Mouse (Mus musculus): ENCODE measurements around the gene Pkdrej. TPM values are rescaled to one million over a fixed set of nuclear protein-coding genes. Genes with fewer than 3 reads are reported as not detected.

Pkdrej gene
- total RNA-seq, 2 experiments from 2014 or later = 0.04 to 0.33 TPM

DNA sequence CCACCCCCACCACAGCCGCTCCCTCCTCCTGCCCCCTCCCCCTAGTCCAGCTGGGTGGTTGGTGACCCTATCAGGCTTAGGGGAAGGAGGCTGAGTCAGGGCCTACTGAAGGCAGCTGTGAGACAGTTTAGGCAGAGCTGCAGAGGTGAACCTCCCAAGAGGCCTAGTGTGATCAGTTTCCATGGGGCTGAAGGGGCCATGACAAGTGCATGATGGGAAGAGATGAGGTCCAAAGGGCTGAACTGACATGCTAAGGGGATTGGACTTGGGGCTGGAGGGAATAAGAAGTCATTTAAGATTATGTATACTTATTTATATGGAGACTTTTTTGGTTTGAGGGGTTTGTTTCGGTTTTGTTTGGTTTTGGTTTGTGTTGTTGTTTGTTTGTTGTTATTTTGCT lies 45.3 kb downstream of the Pkdrej start:
- no peak for ATAC-seq (replicated peaks; ENCODE audit: low FRiP score, low TSS enrichment, poor library complexity, severe bottlenecking)

- no peak for ATAC-seq (replicated peaks; ENCODE audit: low FRiP score, low TSS enrichment, poor library complexity, severe bottlenecking)
Measured at GRCm38 (mm10) chr15:85775001-85775400, 46.5 kb downstream of the Pkdrej start.

DNA sequence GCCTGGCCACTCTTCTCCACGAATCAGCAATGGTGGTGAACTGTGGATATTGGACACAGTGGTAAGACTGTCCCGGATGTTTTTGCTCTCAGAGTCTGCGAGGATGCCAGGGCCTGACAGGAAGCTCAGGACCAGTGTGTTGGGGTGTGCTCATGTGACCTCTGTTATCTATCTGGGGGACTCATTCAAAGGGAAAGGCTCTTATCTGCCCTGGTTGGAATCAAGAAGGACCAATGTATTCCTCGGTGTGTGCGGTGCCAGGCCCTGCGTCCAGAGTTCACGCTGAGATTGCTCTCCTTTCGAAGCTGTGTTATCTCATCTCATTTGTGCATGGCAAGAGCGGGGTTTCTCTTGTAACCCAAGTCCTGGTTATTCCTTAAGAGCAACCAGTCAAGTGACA lies 47.1 kb downstream of the Pkdrej start:
- ATAC-seq (replicated peaks; ENCODE audit: low FRiP score, low TSS enrichment, poor library complexity, severe bottlenecking) = no peak

DNA sequence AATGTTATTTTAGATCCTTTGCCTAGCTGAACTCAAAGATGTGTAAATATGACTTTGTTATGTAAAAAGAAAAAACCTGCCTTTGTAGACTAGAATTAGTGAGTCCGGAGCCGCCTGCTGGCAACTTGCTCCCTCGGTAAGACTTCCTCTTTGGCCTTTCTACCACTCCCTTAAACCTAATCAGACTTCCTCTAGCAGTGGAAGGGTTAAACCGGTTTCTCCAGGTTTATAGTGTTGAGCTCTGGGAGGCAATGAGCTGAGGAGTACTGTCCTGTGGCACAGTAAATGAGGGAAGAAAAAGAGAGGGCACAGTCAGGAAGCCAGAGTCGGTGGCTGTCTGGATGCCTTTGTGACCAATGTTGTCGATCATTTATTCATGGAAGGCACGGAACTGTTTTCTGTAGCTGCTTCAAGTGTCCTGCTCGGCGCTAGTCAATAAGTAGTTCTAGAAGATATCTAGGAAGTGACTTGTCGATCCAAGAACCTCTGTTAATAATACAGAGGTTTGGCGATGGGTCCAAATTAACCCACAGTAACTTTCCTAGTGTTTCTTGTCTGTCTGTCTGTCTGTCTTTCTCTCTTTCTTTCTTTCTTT lies 49.3 kb downstream of the Pkdrej start:
- no peak for ATAC-seq (replicated peaks; ENCODE audit: low FRiP score, low TSS enrichment, poor library complexity, severe bottlenecking)

DNA sequence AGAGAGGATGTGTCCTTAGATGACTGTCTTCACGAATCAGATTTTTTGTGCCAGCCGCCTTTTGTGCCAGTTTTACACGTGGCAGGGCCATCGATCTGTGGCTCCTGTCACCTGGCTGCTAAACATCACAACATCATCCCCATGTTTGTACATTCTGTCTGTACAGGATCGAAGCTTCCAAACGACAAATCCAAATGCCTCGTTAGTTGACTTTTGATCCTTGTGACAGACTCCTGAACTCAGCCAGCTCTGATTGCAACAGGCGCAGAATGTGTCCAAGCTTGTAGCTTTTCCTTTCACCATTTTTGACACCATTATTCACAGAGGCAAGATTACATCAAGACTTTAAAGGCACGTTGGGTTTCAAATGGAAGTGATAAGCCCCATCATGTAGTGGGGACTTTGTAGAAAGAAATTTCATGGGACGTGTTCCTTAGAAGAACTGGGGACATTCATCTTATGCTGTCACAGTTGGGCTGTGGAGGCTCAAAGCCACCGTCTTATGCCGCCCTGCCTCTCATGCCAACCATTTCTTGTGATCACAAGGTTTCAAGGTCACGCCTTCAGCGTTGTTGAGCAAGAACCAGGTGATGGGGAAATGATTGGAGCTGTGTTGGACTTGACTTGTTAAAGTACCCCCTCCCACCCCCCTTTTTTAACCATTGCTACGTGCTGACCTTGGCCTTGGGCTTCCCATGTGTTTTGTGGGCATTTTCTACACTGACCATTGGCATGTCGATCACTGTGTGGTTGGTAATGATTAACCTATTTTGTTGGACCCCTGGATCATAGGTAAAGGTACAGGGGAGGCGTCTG lies 50.0 kb downstream of the Pkdrej start:
- no peak for ATAC-seq (replicated peaks; ENCODE audit: low FRiP score, low TSS enrichment, poor library complexity, severe bottlenecking)

GRCm38 (mm10) chr15:85768991-85769390 lies 52.5 kb downstream of the Pkdrej start:
- no peak for ATAC-seq (replicated peaks; ENCODE audit: low FRiP score, low TSS enrichment, poor library complexity, severe bottlenecking)

- no peak for ATAC-seq (replicated peaks; ENCODE audit: low FRiP score, low TSS enrichment, poor library complexity, severe bottlenecking)
Measured at GRCm38 (mm10) chr15:85766677-85767076, 54.9 kb downstream of the Pkdrej start.

DNA sequence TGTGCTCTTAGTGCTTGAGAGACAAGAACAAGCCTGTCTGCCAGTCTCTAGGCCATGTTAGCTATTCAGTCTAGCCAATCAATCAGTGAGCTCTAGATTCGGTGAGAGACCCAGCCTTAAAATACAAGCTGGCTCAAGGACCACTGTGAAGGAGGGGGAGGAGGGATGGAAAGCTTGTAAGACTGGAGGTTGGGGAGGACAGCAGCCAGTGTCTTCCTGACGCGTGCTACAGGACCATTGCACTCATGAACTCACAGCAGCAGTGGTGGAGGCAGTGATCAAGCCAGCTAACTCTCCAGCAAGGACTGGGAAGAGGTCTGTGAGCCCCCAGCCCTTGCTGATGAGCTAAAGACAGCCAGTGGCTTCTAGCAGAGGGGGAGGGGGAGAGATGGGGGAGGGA lies 56.5 kb downstream of the Pkdrej start:
- no peak for ATAC-seq (replicated peaks; ENCODE audit: low FRiP score, low TSS enrichment, poor library complexity, severe bottlenecking)

Other genes starting within 250 kb of the Pkdrej start
- gene Wnt7b, start 239.3 kb downstream of the Pkdrej start, total RNA-seq (2014; fragmentation: Nextera tagmentation) = not detected in 2 replicates
- gene Wnt7b, start 239.3 kb downstream of the Pkdrej start, total RNA-seq (2017) = not detected in 2 replicates
- not detected in 2 replicates for gene Ppara, start 86.8 kb downstream of the Pkdrej start, total RNA-seq (2014; fragmentation: Nextera tagmentation)
- not detected in 2 replicates for gene Ppara, start 86.8 kb downstream of the Pkdrej start, total RNA-seq (2017)
- gene Cdpf1, start 10.0 kb downstream of the Pkdrej start, total RNA-seq (2014; fragmentation: Nextera tagmentation) = 36.1 and 43.8 TPM in 2 replicates
- 13.9 and 29.1 TPM in 2 replicates for gene Cdpf1, start 10.0 kb downstream of the Pkdrej start, total RNA-seq (2017)
- gene Ttc38, start 10.6 kb upstream of the Pkdrej start, total RNA-seq (2014; fragmentation: Nextera tagmentation) = 3.3 and 5.3 TPM in 2 replicates
- gene Ttc38, start 10.6 kb upstream of the Pkdrej start, total RNA-seq (2017) = 2.2 and 2.5 TPM in 2 replicates
- gene Gtse1, start 38.0 kb upstream of the Pkdrej start, total RNA-seq (2014; fragmentation: Nextera tagmentation) = 20.8 and 23.9 TPM in 2 replicates
- 10.9 and 23.2 TPM in 2 replicates for gene Gtse1, start 38.0 kb upstream of the Pkdrej start, total RNA-seq (2017)
- 48.0 and 76.0 TPM in 2 replicates for gene Trmu, start 57.6 kb upstream of the Pkdrej start, total RNA-seq (2014; fragmentation: Nextera tagmentation)
- 39.2 and 49.8 TPM in 2 replicates for gene Trmu, start 57.6 kb upstream of the Pkdrej start, total RNA-seq (2017)
- gene Celsr1, start 212.0 kb upstream of the Pkdrej start, total RNA-seq (2014; fragmentation: Nextera tagmentation) = 3.8 and 7.5 TPM in 2 replicates
- gene Celsr1, start 212.0 kb upstream of the Pkdrej start, total RNA-seq (2017) = 1.3 and 9.0 TPM in 2 replicates
- 24.9 and 41.8 TPM in 2 replicates for gene Gramd4, start 236.0 kb upstream of the Pkdrej start, total RNA-seq (2014; fragmentation: Nextera tagmentation)
- 35.8 and 52.4 TPM in 2 replicates for gene Gramd4, start 236.0 kb upstream of the Pkdrej start, total RNA-seq (2017)